Mouse (Mus musculus) R1 (cell line): ENCODE data around the gene Camta1.
A peak's percentile ranks its signal among the peaks of the same experiment; 100 is the strongest.

Experiments
- DNase-seq: peaks from one replicate; pipeline ENCODE4 v3.0.0-alpha.2; 2018; ENCODE audit warnings: low read depth, low spot score

Camta1 gene

DNA sequence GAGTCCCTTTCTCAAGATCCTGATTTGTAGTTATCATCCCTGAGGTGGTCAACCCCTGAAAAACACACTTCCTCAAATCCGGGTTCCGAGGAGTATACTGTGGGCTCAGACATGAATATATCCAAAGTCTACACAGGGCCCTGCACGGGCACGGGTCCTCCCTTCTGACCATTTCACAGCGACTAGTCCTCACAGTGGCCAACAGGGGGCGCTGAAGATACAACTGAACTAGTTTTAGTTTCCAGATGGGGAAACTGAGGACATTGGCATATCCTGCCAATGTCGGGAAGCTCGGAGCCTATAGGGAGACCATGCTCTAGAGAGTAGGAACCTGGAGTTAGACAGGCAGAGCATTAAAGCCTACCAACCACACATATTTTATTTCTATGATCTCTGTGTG, 530.7 kb downstream of the Camta1 start:
- peak; percentile 54 for DNase-seq

DNA sequence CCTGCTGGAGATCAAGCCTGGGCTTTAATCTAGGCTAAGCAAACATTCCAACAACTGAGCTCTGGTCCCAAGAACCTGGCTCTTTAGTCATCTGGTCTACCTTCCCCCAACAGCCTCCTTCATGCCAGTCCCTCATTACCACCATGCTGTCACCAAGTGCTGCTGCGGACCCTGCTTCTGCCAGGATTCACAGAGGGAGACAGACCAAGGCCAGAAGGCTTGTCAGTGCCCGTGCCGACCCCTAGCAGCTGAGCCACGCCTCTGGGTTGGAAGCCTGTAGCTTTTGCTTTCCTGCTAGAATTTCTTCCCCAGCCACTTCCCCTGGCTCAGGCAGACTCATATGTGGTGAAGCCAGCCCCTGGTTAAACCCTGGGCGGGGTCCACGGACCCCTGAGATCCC, 533.6 kb downstream of the Camta1 start:
- no peak for DNase-seq

- DNase-seq: no peak
Observed at GRCm38 (mm10) chr4:151326971-151327686, 534.5 kb downstream of the Camta1 start.

- no peak for DNase-seq
Observed at GRCm38 (mm10) chr4:151316428-151316827, 545.2 kb downstream of the Camta1 start.

- DNase-seq: no peak
Observed at GRCm38 (mm10) chr4:151315726-151316125, 546.0 kb downstream of the Camta1 start.

GRCm38 (mm10) chr4:151310773-151311172, 550.9 kb downstream of the Camta1 start:
- no peak for DNase-seq

DNA sequence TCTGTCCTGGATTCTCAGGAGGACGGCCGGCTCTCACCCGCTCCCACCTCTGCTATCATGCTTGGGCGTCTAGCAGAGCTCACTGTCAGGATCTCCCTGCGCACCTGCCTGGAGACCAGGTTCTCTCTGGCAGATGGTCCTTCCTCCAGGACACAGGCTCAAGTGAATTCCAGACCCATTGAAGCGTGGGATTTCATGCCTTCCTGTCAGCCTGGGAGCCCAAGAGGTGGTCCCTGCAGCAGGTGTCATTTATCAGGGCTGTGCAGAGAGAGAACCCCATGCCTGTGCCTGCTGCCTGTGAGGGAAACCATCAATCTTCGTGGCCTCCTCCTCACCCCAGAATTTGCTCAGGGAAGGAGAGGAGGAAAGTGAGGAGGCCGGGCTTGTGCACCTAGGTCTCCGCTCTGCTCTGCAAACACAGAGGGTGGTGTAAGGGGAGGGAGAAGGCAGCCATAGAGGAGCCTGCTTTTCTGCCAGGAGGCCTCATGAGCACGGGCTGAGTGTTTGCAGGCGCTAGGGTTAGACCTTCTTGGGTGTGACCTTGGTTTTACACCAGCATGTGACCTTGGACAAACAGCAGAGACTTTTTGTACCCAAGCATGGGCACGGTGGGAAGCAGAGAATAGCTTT, 551.5 kb downstream of the Camta1 start:
- DNase-seq: no peak

DNA sequence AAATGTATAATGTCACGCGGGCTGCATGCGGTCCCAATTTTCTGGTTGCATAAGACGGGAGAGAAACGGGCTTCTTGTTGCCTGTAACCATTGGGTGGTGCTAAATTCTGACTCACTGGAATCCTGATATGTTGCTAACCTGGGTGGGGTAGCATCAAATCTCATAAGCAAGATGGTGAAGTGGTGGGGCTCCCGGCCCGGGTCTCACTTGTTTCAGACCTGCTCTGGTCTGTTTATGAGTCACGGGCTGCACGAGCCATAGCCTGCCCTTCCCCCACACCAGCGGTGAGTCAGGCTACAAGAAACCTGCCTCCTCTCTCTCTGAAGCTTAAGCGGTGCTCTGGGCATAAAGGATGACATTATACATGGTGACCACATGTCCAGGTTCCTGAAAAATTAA, 554.8 kb downstream of the Camta1 start:
- DNase-seq: no peak

DNA sequence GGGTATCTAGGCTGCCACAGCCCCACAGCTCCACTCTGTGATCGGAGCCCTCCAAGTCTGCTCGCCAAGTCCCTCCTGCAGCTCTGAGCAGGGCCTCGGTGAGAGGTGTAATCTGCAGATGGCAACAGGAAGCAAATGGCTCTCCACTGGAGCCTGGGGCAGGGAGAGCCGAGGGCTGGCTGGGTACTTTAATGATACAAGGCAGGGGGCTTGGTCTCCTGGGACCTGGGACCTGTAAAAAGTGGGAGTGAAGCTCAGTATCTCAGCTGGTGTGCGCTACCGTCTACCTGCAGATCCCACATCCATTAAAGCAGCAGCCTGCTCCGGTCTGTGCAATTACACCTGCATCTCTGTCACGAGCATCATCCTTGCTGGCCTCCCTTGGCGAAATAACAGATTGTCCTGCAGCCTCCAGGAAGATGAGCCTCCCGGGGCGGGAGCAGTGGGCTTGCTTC, 555.3 kb downstream of the Camta1 start:
- DNase-seq: no peak

GRCm38 (mm10) chr4:151305761-151306160, 555.9 kb downstream of the Camta1 start:
- no peak for DNase-seq

DNA sequence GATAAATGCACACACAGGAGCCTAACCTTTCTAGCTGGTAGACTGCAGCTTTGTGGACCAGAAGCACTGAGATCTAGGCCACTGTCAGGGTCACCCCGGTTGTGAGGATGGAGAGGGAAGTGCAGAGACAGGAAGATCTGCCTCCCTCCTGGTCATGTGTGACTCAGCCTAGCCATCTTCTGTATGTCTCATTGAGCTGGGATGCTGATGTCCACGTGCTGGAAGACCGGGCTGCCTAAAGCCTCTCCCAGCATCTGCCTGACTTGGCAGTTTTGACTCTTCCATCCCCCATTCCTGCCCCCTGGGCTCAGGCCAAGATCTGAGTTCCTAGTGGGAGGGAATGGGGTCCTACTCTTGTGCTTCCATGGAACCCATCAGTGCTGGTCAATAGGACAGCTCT, 557.7 kb downstream of the Camta1 start:
- no peak for DNase-seq

DNA sequence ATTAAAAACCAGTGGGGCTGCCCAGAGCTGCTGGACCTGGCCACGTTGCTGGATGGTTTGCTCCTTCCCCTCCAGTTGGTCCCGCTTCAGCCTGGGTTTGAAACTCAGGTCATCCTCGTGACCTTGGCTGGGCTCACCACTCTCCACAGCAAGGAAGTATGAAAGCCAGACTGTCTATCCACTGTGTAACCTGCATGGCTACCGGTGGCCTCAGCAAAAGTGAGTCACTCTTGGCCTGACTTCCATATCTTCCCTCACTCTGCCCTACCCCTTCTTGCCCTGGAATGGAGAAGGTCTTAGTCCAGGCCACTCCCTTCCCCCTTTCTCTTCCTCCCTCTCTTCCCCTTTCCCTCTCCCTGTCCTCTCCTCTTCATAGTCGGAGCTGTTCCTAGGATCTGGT, 558.2 kb downstream of the Camta1 start:
- no peak for DNase-seq

DNA sequence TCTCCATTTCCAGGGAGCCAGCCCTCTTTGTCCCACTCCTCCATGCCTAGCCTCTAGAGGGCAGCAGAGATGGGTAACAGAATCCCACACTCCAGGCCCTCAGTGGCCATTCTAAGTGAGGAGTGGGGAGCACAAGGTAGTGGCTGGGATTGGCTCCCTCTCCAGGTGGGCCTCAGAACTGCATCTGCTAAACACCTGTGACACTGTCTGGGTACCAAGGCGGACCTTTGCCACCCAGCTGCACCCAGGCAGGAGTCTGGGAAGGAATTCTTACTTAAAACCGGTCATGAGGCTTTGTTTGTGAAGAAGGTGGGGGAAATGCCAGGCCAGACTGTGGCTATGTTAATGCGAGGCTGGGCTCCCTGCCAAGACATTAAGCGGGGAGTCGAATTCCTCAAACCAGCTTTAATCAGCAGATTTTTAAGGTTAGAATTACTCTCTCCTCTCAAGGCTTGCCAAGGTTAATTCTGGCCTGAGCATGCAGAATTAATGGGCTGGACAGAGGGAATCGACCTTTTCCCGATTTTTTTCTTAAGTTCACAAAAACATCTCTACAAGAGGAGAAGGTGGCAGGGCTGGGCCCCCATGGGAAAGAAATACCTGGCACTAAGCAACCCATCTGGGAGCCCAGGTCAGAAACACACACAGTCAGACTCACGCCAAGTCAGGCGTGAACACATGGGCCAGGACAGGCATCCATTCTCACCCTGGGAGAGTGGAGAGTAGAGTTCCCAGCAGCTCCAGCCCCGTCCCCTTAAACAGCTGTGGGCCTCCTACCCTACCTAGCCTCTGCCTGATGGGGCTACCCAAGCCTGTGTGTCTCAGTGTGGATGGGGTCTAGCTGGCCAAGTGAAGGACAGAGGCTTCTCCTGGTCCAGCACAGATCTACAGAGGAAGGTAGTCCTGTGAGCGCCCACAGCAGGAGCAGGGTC, 559.2 kb downstream of the Camta1 start:
- DNase-seq: peak; percentile 89

GRCm38 (mm10) chr4:151301337-151301736, 560.3 kb downstream of the Camta1 start:
- no peak for DNase-seq

DNA sequence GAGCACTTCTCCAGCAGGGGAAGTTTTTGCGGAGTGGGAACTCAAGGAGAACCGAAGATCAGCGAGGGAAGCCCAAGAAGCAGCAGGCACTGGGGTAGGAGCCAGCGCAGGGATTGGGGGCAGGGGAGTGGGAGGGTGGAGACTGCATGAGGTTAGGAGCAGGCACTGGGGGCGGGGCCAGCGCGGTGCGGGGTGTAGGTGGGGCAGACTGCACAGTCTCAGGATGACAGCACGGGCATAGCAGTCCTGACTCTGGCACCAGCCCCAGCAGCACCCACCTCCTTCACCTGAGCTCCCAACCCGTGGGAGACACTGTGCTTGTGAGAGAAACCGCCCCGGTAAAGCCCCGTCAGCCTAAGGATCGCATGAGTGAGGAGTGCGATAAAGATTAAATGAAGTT, 561.0 kb downstream of the Camta1 start:
- peak; percentile 45 for DNase-seq

DNA sequence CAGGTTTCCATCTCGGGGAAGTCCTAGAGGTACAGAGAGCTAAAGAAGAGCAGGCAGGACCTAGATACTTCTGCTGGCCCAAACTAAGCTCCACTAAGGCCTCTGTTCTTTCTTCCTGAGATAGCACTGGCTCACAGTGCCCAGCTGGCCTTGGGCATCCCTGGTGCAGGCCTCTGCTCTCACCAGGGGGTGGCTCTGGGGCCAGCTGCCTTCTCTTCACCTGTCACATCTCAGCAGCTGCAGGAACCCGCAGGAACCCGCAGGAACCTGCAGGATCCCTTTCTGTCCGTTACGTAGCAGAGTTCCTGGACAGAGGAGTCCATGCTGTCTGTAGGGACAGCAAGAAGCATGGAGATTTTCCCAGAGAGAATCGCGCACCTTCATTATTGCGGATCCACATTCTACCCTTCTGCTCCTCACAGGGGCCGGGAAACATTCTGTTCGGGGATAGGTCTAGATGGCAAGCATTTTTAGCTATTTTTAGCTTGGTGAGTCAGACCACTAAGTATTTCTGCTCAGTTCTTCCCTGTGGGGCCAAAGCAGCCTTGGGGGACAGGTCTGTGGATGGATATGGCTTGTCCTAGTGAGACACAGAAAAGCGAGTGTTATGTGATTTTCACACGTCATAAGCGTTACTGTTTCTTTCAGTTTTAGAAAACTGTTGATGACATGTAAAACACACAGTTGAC, 566.0 kb downstream of the Camta1 start:
- no peak for DNase-seq

- peak; percentile 49 for DNase-seq
Observed at GRCm38 (mm10) chr4:151288893-151289585, 572.6 kb downstream of the Camta1 start.

- DNase-seq: no peak
Observed at GRCm38 (mm10) chr4:151285905-151286445, 575.7 kb downstream of the Camta1 start.

DNA sequence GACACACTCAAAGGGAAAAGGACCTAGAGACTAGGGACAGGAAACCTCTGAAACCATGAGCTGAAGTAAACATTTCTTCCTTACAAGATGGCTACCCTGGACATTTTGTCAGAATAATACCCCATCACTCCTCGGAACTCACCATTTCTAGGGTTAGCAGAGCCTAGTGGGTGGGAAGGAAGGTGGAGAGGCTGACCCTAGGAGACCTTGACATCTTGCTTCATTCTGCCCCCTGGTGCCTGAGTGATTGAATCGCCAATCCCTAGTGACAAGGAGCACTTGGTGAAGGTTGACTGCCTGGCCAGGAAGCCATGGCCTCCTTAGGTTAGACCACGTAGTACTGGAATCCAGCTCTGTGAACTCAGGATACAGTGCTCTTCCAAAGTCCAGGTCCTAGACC, 576.2 kb downstream of the Camta1 start:
- DNase-seq: peak; percentile 79

- peak; percentile 72 for DNase-seq
Observed at GRCm38 (mm10) chr4:151283092-151283741, 578.5 kb downstream of the Camta1 start.
